Mouse (Mus musculus) limb, embryonic 14.5 days (tissue): Measurements from ENCODE around the gene Gm11037. TPM values are rescaled to one million over a fixed set of nuclear protein-coding genes. Genes with fewer than 3 reads are reported as not detected.

Experiments
- ATAC-seq: fragments of 200-750 bp; cut with Nextera tagmentation; 2 replicates; pipeline ENCODE4 v1.8.0; 2017; ENCODE audit warnings: low read depth, moderate number of reproducible peaks, moderate TSS enrichment; ENCODE audit not compliant: low FRiP score
- DNase-seq: peaks from one replicate; pipeline ENCODE4 v3.0.0-alpha.2; 2015; ENCODE audit warnings: low spot score
- H3K27ac ChIP-seq: fragments of 300-500 bp; sonication (generic); replicated peaks from 2 replicates; pipeline ENCODE4 v1.5.1; 2014; ENCODE audit warnings: low read depth, mild to moderate bottlenecking, low read length, moderate library complexity, mixed read lengths
- H3K27me3 ChIP-seq: fragments of 300-500 bp; sonication (generic); 2 replicates; pipeline ENCODE4 v1.6.1; 2014; ENCODE audit warnings: low read length, mixed read lengths; ENCODE audit not compliant: control insufficient read depth, insufficient read depth
- H3K36me3 ChIP-seq: fragments of 300-500 bp; sonication (generic); 2 replicates; pipeline ENCODE4 v1.6.1; 2014; ENCODE audit warnings: mild to moderate bottlenecking, low read length, moderate library complexity, mixed read lengths; ENCODE audit not compliant: control insufficient read depth, insufficient read depth
- H3K4me1 ChIP-seq: fragments of 300-500 bp; sonication (generic); 2 replicates; pipeline ENCODE4 v1.6.1; 2014; ENCODE audit warnings: antibody characterized with exemption, low read length, mixed read lengths; ENCODE audit not compliant: control insufficient read depth, insufficient read depth
- H3K4me2 ChIP-seq: fragments of 300-500 bp; sonication (generic); replicated peaks from 2 replicates; pipeline ENCODE4 v1.6.1; 2014; ENCODE audit warnings: low read depth, mild to moderate bottlenecking, low read length, moderate library complexity; ENCODE audit not compliant: severe bottlenecking
- H3K4me3 ChIP-seq: fragments of 300-500 bp; sonication (generic); replicated peaks from 2 replicates; pipeline ENCODE4 v1.5.1; 2014; ENCODE audit warnings: low read length
- H3K9ac ChIP-seq: fragments of 300-500 bp; sonication (generic); 2 replicates; pipeline ENCODE4 v1.6.1; 2014; ENCODE audit warnings: mild to moderate bottlenecking, low read depth, low read length, moderate library complexity; ENCODE audit not compliant: severe bottlenecking
- H3K9me3 ChIP-seq: fragments of 300-500 bp; sonication (generic); 2 replicates; pipeline ENCODE4 v1.6.1; 2016; ENCODE audit warnings: low read length; ENCODE audit not compliant: control insufficient read depth
- POLR2A ChIP-seq: fragments of 200-500 bp; IDR thresholded peaks from 2 replicates; pipeline ENCODE4 v1.8.0; 2012; ENCODE audit warnings: inconsistent platforms, mild to moderate bottlenecking, moderate library complexity, borderline replicate concordance; ENCODE audit not compliant: insufficient read depth, insufficient read length; ENCODE audit errors: extremely low read depth
- WGBS: fragments of 180-500 bp; shearing (Covaris S2); extraction: QIAGEN DNeasy Blood & Tissue Kit; methylation state at CpG from one replicate; pipeline ENCODE4 v1.1.7; 2014; 5-methylcytosine and 5-hydroxymethylcytosine counted together
- polyA plus RNA-seq, 2 experiments: library from polyadenylated mRNA; depleted of rRNA in 1 of 2; stranded (reverse) in 1 of 2; unstranded in 1 of 2; fragments of >200 nt; fragmentation: Nextera tagmentation in 1 of 2; extraction: Ambion mirVana in 1 of 2; gene quantifications; 2 replicates each; pipeline versions ENCODE4 v1.2.1 to v1.2.3; 2012 to 2014

The Gm11037 gene
- polyA plus RNA-seq, 2 experiments, result not detected

- no peak overlapping the region for H3K9ac ChIP-seq
- H3K27ac ChIP-seq, result no peak overlapping the region
- H3K9me3 ChIP-seq, result no peaks in the 10 kb centered on the region
- no peak overlapping the region for H3K4me3 ChIP-seq
- DNase-seq (no peak), ATAC-seq (no peak)
- H3K36me3 ChIP-seq, result peaks cover 79% of the 10 kb centered on the region
- no peak for TF ChIP-seq POLR2A
- H3K4me1 ChIP-seq, result no peaks in the 10 kb centered on the region
- WGBS, result 93% methylated on average over 3 of the region's 3 CpGs
- H3K27me3 ChIP-seq, result no peaks in the 10 kb centered on the region
- H3K4me2 ChIP-seq, result no peak overlapping the region
Measured at GRCm38 (mm10) chr2:131149254-131149578, 15.9 kb downstream of the Gm11037 start.

- Histone ChIP-seq H3K4me1 (no peaks in the 10 kb centered on the region), H3K9ac (no peak overlapping the region), H3K4me2 (no peak overlapping the region), H3K4me3 (no peak overlapping the region), H3K9me3 (no peaks in the 10 kb centered on the region), H3K27ac (no peak overlapping the region), H3K36me3 (peaks cover 50% of the 10 kb centered on the region), H3K27me3 (no peaks in the 10 kb centered on the region)
- no peak for TF ChIP-seq POLR2A
- DNase-seq (no peak), ATAC-seq (no peak)
- 94% methylated on average over 7 of the region's 7 CpGs for WGBS
Measured at GRCm38 (mm10) chr2:131152166-131152730, 19.0 kb downstream of the Gm11037 start.

- Histone ChIP-seq H3K36me3 (peaks cover 32% of the 10 kb centered on the region), H3K4me2 (no peak overlapping the region)
- WGBS, result 92% methylated on average over 4 of the region's 4 CpGs
Measured at GRCm38 (mm10) chr2:131154036-131154435, 20.7 kb downstream of the Gm11037 start.

GRCm38 (mm10) chr2:131156987-131157386 lies 23.7 kb downstream of the Gm11037 start:
- DNase-seq, result no peak
- ATAC-seq, result no peak
- Histone ChIP-seq H3K4me2 (no peak overlapping the region), H3K27ac (no peak overlapping the region), H3K9me3 (no peaks in the 10 kb centered on the region), H3K9ac (no peak overlapping the region), H3K27me3 (no peaks in the 10 kb centered on the region), H3K4me3 (no peak overlapping the region), H3K36me3 (peaks cover 13% of the 10 kb centered on the region), H3K4me1 (peaks cover 8% of the 10 kb centered on the region)
- TF ChIP-seq POLR2A, result no peak
- WGBS, result 87% methylated on average over 7 of the region's 7 CpGs

More at GRCm38 (mm10) chr2:131154036-131154435, 20.7 kb downstream of the Gm11037 start:
- DNase-seq (no peak), ATAC-seq (no peak)
- Histone ChIP-seq H3K27ac (no peak overlapping the region), H3K4me3 (no peak overlapping the region), H3K4me1 (peaks cover 5% of the 10 kb centered on the region), H3K9me3 (no peaks in the 10 kb centered on the region), H3K9ac (no peak overlapping the region), H3K27me3 (no peaks in the 10 kb centered on the region)
- TF ChIP-seq POLR2A, result no peak

GRCm38 (mm10) chr2:131159491-131159910 lies 26.2 kb downstream of the Gm11037 start:
- Histone ChIP-seq H3K9me3 (no peaks in the 10 kb centered on the region), H3K4me1 (peaks cover 8% of the 10 kb centered on the region), H3K9ac (peak overlapping the region; percentile 72), H3K4me3 (peak overlapping the region; percentile 74), H3K27ac (peak overlapping the region; percentile 28; the same call in 1 of the 2 replicates), H3K4me2 (peak overlapping the region; percentile 82), H3K27me3 (no peaks in the 10 kb centered on the region), H3K36me3 (no peaks in the 10 kb centered on the region)
- WGBS, result 0% methylated on average over 17 of the region's 18 CpGs
- ATAC-seq (peak; percentile 45), DNase-seq (no peak)
- no peak for TF ChIP-seq POLR2A
